Mouse (Mus musculus) liver, postnatal 0 days (tissue): ENCODE data around the gene Pnkp.

ENCODE experiments used
- CTCF ChIP-seq: sonication (generic); IDR thresholded peaks from 2 replicates; pipeline ENCODE4 v1.5.1; 2016; ENCODE audit warnings: antibody characterized with exemption, low read depth
- EP300 ChIP-seq: IDR thresholded peaks from 2 replicates; pipeline ENCODE4 v1.6.1; 2016; ENCODE audit warnings: antibody characterized with exemption, low read depth, mild to moderate bottlenecking

- TF ChIP-seq EP300 (no peak), CTCF (no peak)
These were observed 30.2 kb upstream of the Pnkp start for GRCm38 (mm10) chr7:44826771-44827170.
